Mouse (Mus musculus) CD4-positive, CD25-positive, alpha-beta regulatory T cell, adult 2 months (primary cell): ENCODE data around the gene AC161166.1.

ENCODE experiments used
- DNase-seq: peaks from one replicate; pipeline ENCODE4 v3.0.0-alpha.2; 2012; ENCODE audit warnings: low read depth, low spot score

The AC161166.1 gene

DNA sequence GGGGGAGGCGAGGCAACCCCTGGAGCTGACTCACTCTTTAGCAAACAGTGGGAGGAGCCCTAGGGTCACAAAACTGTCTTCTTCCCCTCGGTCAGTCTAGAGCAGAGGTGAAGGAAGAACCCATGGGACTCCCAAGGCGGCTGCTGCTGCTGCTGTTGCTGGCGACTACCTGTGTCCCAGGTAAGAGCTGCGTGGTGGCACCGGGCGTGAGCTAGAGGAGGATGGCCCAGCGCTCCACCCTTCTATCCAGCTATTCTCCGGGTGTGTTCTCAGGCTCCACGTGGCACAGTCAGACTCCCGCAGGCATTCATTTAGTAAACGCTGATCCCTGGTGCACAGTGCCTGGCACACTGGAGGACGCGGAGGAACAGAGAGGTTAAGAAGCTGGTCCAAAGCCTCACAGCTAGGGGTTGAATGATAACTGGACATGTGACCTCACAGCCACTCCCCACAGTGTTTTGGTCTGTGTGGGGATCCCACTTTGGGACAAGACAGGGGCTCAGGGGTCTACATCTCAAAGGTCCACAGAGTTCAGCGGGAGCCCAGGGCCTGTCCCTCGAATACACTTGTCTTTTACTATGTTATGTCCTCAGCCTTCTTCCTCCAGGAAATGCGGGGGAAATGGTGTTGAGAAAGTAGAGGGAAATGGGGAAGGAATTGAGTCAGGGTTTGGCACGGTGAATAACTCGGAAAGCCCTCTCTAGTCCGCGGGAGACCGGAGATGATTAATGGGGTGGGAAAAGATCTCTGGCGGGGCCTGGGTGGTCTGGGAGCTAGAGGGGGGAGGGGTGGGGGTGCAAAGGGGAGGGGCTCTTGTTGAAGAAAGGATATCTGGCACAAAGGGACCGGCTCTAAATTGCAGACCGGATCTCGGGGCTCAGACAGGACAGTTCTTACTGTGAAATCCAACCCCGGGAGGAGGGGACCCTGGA, 49.6 kb downstream of the AC161166.1 start, which contains the start of gene Plaur:
Gene Plaur, plus strand, starts transcription at position 97 of the 932 bp plus-strand sequence.
- peak; percentile 48 for DNase-seq

DNA sequence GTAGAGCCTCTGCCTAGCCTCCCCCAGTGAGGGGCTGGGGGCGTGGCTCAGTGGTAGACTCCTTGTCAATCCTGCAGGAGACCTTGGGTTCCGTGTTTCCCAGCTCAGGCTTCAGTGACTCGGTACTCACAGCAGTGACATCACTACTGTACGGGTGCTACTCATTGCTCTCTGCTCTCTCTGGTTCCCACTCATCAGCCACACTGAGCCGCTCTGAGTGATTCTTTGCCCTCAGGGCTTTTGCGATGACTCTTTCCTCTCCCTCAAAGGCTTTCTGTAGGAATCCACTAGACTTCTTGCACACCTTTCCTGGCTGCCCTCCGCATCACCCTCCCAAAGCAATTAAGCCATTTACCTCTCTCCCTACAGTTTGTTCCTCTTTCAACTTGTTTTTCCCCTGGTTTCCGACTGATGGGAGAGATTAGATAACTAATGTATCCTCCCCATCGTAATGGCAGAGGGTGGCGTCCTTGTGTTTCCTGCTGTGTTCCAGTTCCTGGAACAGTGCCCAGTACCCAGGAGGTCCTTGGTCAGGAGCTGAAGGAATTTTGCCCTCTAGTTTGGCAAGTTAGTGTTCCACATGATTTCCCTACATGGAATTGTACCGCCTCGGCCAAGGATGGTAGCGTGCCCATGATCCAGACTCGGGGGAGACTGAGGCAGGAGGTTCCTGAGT, 50.7 kb downstream of the AC161166.1 start:
- DNase-seq: peak; percentile 50
